Comparison of ENCODE assay signal across 9 mouse cellular contexts in genomic region chr4:123594381-123594806, GRCm38 (mm10).
DNase-seq lines count a peak whose midpoint lies in the region; ATAC-seq and TF ChIP-seq lines count a peak whose summit lies in the region.
"Had no signal": no experiment of that assay in that cellular context is flagged by ENCODE, and none has a peak within 500 bp of the region (broad histone marks: within the 10 kb centered on the region; RNA-seq: fewer than 3 reads in every experiment).

No protein-coding gene starts in this region.

- peak; percentile 60; the same call in 1 of the 2 replicates for ATAC-seq in frontal cortex, adult (ENCODE audit: low TSS enrichment)
- ATAC-seq in lung, embryonic 15.5 days (ENCODE audit: borderline replicate concordance, extremely low read depth, low FRiP score, low TSS enrichment), result peak; percentile 50; the same call in 1 of the 2 replicates
- no peak for ATAC-seq in stomach, embryonic 15.5 days (ENCODE audit: insufficient read depth, low FRiP score, low read depth)

- no peaks in the 10 kb centered on the region for H3K27me3 ChIP-seq in lung, embryonic 15.5 days
- no peaks in the 10 kb centered on the region for H3K27me3 ChIP-seq in stomach, embryonic 15.5 days (replicated peaks)

- DNase-seq in frontal cortex, postnatal 10 days (ENCODE audit: low spot score in 2 of 2), result no peak
- no peak for DNase-seq in lung, adult 2 months
- peak; percentile 37 for DNase-seq in kidney, postnatal 14 days
- no peak for DNase-seq in left cerebral cortex, adult 18-20 months (ENCODE audit: low spot score in 2 of 2)
- DNase-seq in natural killer cell, adult 2 months (ENCODE audit: low spot score in 2 of 2), result no peak
- DNase-seq: right cerebral cortex, postnatal 4 days had no signal

- H3K27ac ChIP-seq in lung, embryonic 15.5 days, result peak overlapping the region; percentile 55
- H3K27ac ChIP-seq in stomach, embryonic 15.5 days, result peak overlapping the region; percentile 63

- no peak overlapping the region for H3K4me3 ChIP-seq in lung, embryonic 15.5 days
- H3K4me3 ChIP-seq in lung, adult 2 months (replicated peaks; ENCODE audit: extremely low read depth, low read depth, low read length), result no peak overlapping the region
- no peak overlapping the region for H3K4me3 ChIP-seq in stomach, embryonic 15.5 days (replicated peaks)

- no peak for TF ChIP-seq POLR2A in lung, adult 2 months (IDR thresholded peaks at IDR 0.05; ENCODE audit: borderline replicate concordance, extremely low read depth, low read depth, low read length)

- WGBS in lung, embryonic 15.5 days, result 34% methylated on average over 5 of the region's 5 CpGs
- 41% methylated on average over 5 of the region's 5 CpGs for WGBS in lung, adult 2 months
- 41% methylated on average over 5 of the region's 5 CpGs for WGBS in stomach, embryonic 15.5 days

- H3K9me3 ChIP-seq in lung, embryonic 15.5 days, result no peaks in the 10 kb centered on the region
- H3K9me3 ChIP-seq in stomach, embryonic 15.5 days, result no peaks in the 10 kb centered on the region

- peaks cover 64% of the 10 kb centered on the region for H3K4me1 ChIP-seq in lung, embryonic 15.5 days
- H3K4me1 ChIP-seq in lung, adult 2 months (ENCODE audit: control insufficient read depth, insufficient read depth, low read length), result peaks cover 14% of the 10 kb centered on the region
- peaks cover 26% of the 10 kb centered on the region for H3K4me1 ChIP-seq in stomach, embryonic 15.5 days

- H3K36me3 ChIP-seq in lung, embryonic 15.5 days, result no peaks in the 10 kb centered on the region
- no peaks in the 10 kb centered on the region for H3K36me3 ChIP-seq in stomach, embryonic 15.5 days

- no peak overlapping the region for H3K9ac ChIP-seq in lung, embryonic 15.5 days
- H3K9ac ChIP-seq in stomach, embryonic 15.5 days, result no peak overlapping the region

- H3K4me2 ChIP-seq in lung, embryonic 15.5 days, result peak overlapping the region; percentile 1; the same call in 1 of the 2 replicates
- peak overlapping the region; percentile 7; the same call in 1 of the 2 replicates for H3K4me2 ChIP-seq in stomach, embryonic 15.5 days

- TF ChIP-seq CTCF in lung, adult 2 months (IDR thresholded peaks at IDR 0.05; ENCODE audit: insufficient read depth, low read length), result no peak
